Mouse (Mus musculus) E14TG2a.4 (cell line): ENCODE results near the gene Ahcyl2.

ENCODE experiments used
- CTCF ChIP-seq: conservative IDR thresholded peaks from 2 replicates; pipeline ENCODE4 v1.5.1; 2014; ENCODE audit warnings: low read length
- NANOG ChIP-seq: IDR thresholded peaks from 2 replicates; pipeline ENCODE4 v1.6.1; 2014; ENCODE audit warnings: borderline replicate concordance, low read length, mixed read lengths
- POU5F1 ChIP-seq: IDR thresholded peaks from 2 replicates; pipeline ENCODE4 v1.6.1; 2014; ENCODE audit warnings: low read length, borderline replicate concordance

DNA sequence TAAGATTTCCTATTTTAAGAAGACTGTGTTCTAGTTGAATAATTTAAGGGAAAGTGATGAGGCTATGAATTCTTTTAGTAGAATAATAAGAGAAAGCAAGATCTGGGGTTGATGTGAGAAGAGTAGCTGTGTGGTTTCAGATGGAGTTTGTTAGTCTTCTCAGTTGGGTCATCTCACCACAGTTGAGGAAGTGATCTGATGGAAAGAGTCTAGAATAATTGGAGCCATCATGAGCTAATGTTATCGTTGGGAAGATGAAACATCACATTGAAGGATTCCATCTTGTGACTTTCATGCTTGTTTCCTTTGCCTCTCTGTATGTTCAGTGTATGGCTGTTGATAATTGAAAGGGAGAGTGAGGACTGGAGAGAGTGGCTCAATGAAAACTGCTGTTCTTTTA is 35.2 kb downstream of the Ahcyl2 start:
- TF ChIP-seq CTCF = no peak
- no peak for TF ChIP-seq NANOG
- no peak for TF ChIP-seq POU5F1
